Mouse (Mus musculus) MEL (cell line): ENCODE measurements around the gene Pla2g1b.

Source experiments
- EP300 ChIP-seq, 2 experiments: IDR thresholded peaks; 2 replicates each; pipeline ENCODE4 v1.6.1; 2011; ENCODE audit warnings: improper control_type of control experiment in 2 of 2, low read length in 2 of 2, low read depth in 1 of 2, mild to moderate bottlenecking in 1 of 2
- POLR2A ChIP-seq, 2 experiments: IDR thresholded peaks; 2 replicates each; pipeline ENCODE4 v1.6.1; 2011 to 2012; ENCODE audit warnings: low read length in 2 of 2, mild to moderate bottlenecking in 2 of 2, control low read depth in 1 of 2, improper control_type of control experiment in 1 of 2, low read depth in 1 of 2, moderate library complexity in 1 of 2; ENCODE audit not compliant: control insufficient read depth in 1 of 2, insufficient read depth in 1 of 2, poor library complexity in 1 of 2

GRCm38 (mm10) chr5:115506454-115507201, 40.6 kb downstream of the Pla2g1b start, which contains the start of gene Pxn:
- TF ChIP-seq POLR2A (IDR thresholded peaks at IDR 0.05; ENCODE audit: control insufficient read depth in 1 of 2, insufficient read depth in 1 of 2, low read depth in 1 of 2, low read length in 2 of 2, poor library complexity in 1 of 2) (peak; percentile 80 to 90; a peak in 3 of 4 replicates), EP300 (IDR thresholded peaks at IDR 0.05; ENCODE audit: low read depth in 1 of 2, low read length in 2 of 2) (no peak)
